Mouse (Mus musculus): ENCODE data around the gene Rnf123. TPM values are rescaled to one million over a fixed set of nuclear protein-coding genes. Genes with fewer than 3 reads are reported as not detected.
A peak's percentile ranks its signal among the peaks of the same experiment; 100 is the strongest.

Rnf123 gene
- polyA plus RNA-seq, 1 experiment from 2014 or later: 43.1 TPM

DNA sequence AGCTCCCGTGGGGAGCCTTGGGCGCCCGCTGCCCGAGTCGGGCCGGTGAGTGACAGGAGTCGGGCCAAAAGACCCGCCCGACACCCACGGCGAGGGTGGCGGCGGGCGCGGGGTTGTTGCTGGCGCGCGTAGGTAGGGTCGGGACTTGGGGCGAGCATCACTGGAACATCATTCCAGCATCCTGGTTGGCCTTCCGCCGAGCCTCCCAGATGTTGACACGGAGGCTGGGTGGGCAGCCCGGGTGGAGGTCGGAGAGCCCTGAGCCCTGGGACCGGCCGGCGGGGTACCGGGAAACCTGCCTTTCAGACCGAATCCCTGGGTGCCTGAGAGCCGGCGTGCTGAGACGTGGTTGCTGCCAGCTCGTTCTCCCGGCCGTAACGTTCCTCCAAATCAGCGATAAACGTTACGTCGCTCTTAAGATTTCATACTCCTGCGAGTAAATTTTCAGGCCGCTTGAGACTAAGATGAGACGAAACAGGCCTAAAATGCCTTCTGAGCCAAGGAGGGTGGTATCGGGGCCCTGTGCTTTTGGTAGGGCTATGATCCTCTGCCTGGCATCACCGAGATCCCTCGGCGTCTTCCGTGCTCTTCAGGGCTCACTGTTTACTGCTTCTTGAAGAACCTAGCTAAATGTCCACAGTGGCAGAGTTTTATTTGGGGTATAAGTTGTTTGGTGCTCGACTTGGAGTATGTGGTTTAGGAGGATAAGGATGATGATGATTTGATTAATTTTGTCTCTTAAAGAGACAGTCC, 80.2 kb downstream of the Rnf123 start:
- no peaks in the 10 kb centered on the region for H3K36me3 ChIP-seq
- WGBS: under 1% methylated on average over 47 of the region's 50 CpGs
- H3K9ac ChIP-seq: peak overlapping the region; percentile 98
- peak; percentile 67 for ATAC-seq (ENCODE audit: low FRiP score)
- H3K4me2 ChIP-seq: peak overlapping the region; percentile 81
- H3K27me3 ChIP-seq: 0 out of 2 replicates have a peak, but pooled peaks cover 7% of the 10 kb centered on the region
- peaks cover 34% of the 10 kb centered on the region for H3K4me1 ChIP-seq (replicated peaks)
- no peaks in the 10 kb centered on the region for H3K9me3 ChIP-seq
- peak overlapping the region; percentile 97 for H3K27ac ChIP-seq
- H3K4me3 ChIP-seq: peak overlapping the region; percentile 97

DNA sequence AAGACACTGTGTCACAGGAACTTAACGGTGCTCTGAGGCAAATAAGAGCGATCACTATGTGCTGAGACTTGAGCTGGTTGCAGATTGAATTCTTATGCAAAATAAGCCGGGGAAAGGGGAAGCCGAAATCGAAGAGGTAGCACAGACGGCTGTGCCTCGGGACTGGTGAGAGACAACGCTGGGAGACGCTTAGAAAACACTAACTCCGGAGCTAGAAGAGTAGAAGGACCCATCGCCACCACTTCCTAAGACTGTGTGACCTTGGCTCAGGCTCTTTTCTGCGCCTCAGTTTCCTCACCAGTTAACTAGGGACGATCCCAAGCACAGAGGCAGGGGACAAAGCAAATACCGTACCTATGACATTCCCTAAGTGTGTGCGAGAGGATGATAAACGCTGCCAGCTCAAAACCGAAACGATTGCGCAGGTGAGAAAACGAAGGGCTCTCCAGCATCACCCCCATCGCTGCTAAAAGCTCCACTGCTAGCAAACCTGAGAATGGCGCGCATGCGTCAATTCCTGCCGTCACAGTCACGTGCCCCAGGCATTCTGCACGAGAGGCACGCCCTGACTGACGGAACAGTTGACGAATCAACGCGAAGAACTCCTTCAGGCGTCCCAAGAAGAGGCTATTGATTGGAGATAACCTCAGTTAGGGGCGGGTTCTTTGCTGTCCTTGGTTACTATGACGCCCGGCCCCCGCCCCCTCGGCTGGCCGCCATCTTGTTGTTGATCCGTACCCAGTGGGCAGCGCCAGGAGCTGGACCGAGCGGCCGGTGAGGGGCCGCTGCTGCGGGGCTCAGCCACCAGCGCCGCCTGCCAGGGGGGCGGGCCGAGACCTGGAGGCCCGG, 81.0 kb downstream of the Rnf123 start, which contains the start of gene Ip6k1:
Ip6k1 (plus strand) TSS at position 580 of the 849 bp plus-strand sequence.
- Histone ChIP-seq H3K36me3 (no peaks in the 10 kb centered on the region), H3K27ac (peak within 1 kb of the TSS; percentile 97), H3K4me2 (peak within 1 kb of the TSS; percentile 81), H3K4me1 (replicated peaks) (peaks cover 34% of the 10 kb centered on the region), H3K9me3 (no peaks in the 10 kb centered on the region), H3K4me3 (peak within 1 kb of the TSS; percentile 97), H3K9ac (peak within 1 kb of the TSS; percentile 98), H3K27me3 (0 out of 2 replicates have a peak, but pooled peaks cover 7% of the 10 kb centered on the region)
- ATAC-seq (ENCODE audit: low FRiP score): peak; percentile 99
- under 1% methylated on average over 51 of the region's 51 CpGs for WGBS

Small RNA genes lying within 50 kb of the gene (microRNA-seq; reads per million reads assigned to microRNA genes)
- gene Gm47303 (not detected), gene Mir7088 (not detected)

Other genes with a start within 250 kb of the Rnf123 start
- 121 and 122 TPM in 2 replicates for gene Rbm6, start 210.1 kb downstream of the Rnf123 start, polyA plus RNA-seq (2015; fragmentation: Nextera tagmentation; extraction: Ambion mirVana)
- 25.2 and 25.5 TPM in 2 replicates for gene Mon1a, start 195.2 kb downstream of the Rnf123 start, polyA plus RNA-seq (2015; fragmentation: Nextera tagmentation; extraction: Ambion mirVana)
- 1.8 and 2.1 TPM in 2 replicates for gene Mst1r, start 176.5 kb downstream of the Rnf123 start, polyA plus RNA-seq (2015; fragmentation: Nextera tagmentation; extraction: Ambion mirVana)
- gene Actl11, start 154.9 kb downstream of the Rnf123 start, polyA plus RNA-seq (2015; fragmentation: Nextera tagmentation; extraction: Ambion mirVana): not detected in 2 replicates
- gene Camkv, start 147.7 kb downstream of the Rnf123 start, polyA plus RNA-seq (2015; fragmentation: Nextera tagmentation; extraction: Ambion mirVana): 12.4 and 13.3 TPM in 2 replicates
- gene Traip, start 133.2 kb downstream of the Rnf123 start, polyA plus RNA-seq (2015; fragmentation: Nextera tagmentation; extraction: Ambion mirVana): 7.7 and 9.5 TPM in 2 replicates
- 4.8 and 5.8 TPM in 2 replicates for gene Uba7, start 107.8 kb downstream of the Rnf123 start, polyA plus RNA-seq (2015; fragmentation: Nextera tagmentation; extraction: Ambion mirVana)
- 1.1 and 1.4 TPM in 2 replicates for gene Gm20661, start 100.3 kb downstream of the Rnf123 start, polyA plus RNA-seq (2015; fragmentation: Nextera tagmentation; extraction: Ambion mirVana)
- 20.2 and 21.3 TPM in 2 replicates for gene Inka1, start 97.5 kb downstream of the Rnf123 start, polyA plus RNA-seq (2015; fragmentation: Nextera tagmentation; extraction: Ambion mirVana)
- gene Cdhr4, start 90.8 kb downstream of the Rnf123 start, polyA plus RNA-seq (2015; fragmentation: Nextera tagmentation; extraction: Ambion mirVana): 2.0 and 2.6 TPM in 2 replicates
- 0.60 and 0.79 TPM in 2 replicates for gene Gm20662, start 87.0 kb downstream of the Rnf123 start, polyA plus RNA-seq (2015; fragmentation: Nextera tagmentation; extraction: Ambion mirVana)
- gene Ip6k1, start 80.8 kb downstream of the Rnf123 start, polyA plus RNA-seq (2015; fragmentation: Nextera tagmentation; extraction: Ambion mirVana): 103 and 107 TPM in 2 replicates
- gene Gmppb, start 34.1 kb downstream of the Rnf123 start, polyA plus RNA-seq (2015; fragmentation: Nextera tagmentation; extraction: Ambion mirVana): 20.1 and 21.1 TPM in 2 replicates
- 3.1 and 3.4 TPM in 2 replicates for gene Amigo3, start 30.2 kb downstream of the Rnf123 start, polyA plus RNA-seq (2015; fragmentation: Nextera tagmentation; extraction: Ambion mirVana)
- not detected in 2 replicates for gene Mst1, start 2.9 kb downstream of the Rnf123 start, polyA plus RNA-seq (2015; fragmentation: Nextera tagmentation; extraction: Ambion mirVana)
- gene Apeh, start 11.3 kb upstream of the Rnf123 start, polyA plus RNA-seq (2015; fragmentation: Nextera tagmentation; extraction: Ambion mirVana): 57.7 and 57.8 TPM in 2 replicates
- 8.3 and 8.7 TPM in 2 replicates for gene Bsn, start 107.0 kb upstream of the Rnf123 start, polyA plus RNA-seq (2015; fragmentation: Nextera tagmentation; extraction: Ambion mirVana)
- 55.5 and 60.4 TPM in 2 replicates for gene Dag1, start 180.6 kb upstream of the Rnf123 start, polyA plus RNA-seq (2015; fragmentation: Nextera tagmentation; extraction: Ambion mirVana)
- gene Nicn1, start 207.1 kb upstream of the Rnf123 start, polyA plus RNA-seq (2015; fragmentation: Nextera tagmentation; extraction: Ambion mirVana): 135 and 143 TPM in 2 replicates
- 32.1 and 33.3 TPM in 2 replicates for gene Amt, start 213.5 kb upstream of the Rnf123 start, polyA plus RNA-seq (2015; fragmentation: Nextera tagmentation; extraction: Ambion mirVana)
- 279 and 287 TPM in 2 replicates for gene Rhoa, start 222.8 kb upstream of the Rnf123 start, polyA plus RNA-seq (2015; fragmentation: Nextera tagmentation; extraction: Ambion mirVana)
- 55.0 and 63.3 TPM in 2 replicates for gene Tcta, start 222.8 kb upstream of the Rnf123 start, polyA plus RNA-seq (2015; fragmentation: Nextera tagmentation; extraction: Ambion mirVana)

Data from hindbrain, embryonic 13.5 days (tissue).